Mouse (Mus musculus) liver, embryonic 12.5 days (tissue): ENCODE results near the gene Nxpe5. TPM values are rescaled to one million over a fixed set of nuclear protein-coding genes. Genes with fewer than 3 reads are reported as not detected.
A peak's percentile ranks its signal among the peaks of the same experiment; 100 is the strongest.

ENCODE experiments used
- ATAC-seq: fragments of 200-750 bp; cut with Nextera tagmentation; 2 replicates; pipeline ENCODE4 v1.8.0; 2017; ENCODE audit warnings: moderate number of reproducible peaks, mild to moderate bottlenecking, moderate library complexity
- H3K27ac ChIP-seq: fragments of 300-500 bp; sonication (generic); 2 replicates; pipeline ENCODE4 v1.5.1; 2016; ENCODE audit warnings: mild to moderate bottlenecking
- H3K27me3 ChIP-seq: fragments of 300-500 bp; sonication (generic); replicated peaks from 2 replicates; pipeline ENCODE4 v1.6.1; 2016; ENCODE audit warnings: mild to moderate bottlenecking, moderate library complexity
- H3K36me3 ChIP-seq: fragments of 300-500 bp; sonication (generic); 2 replicates; pipeline ENCODE4 v1.6.1; 2016; ENCODE audit warnings: mild to moderate bottlenecking, moderate library complexity
- H3K4me1 ChIP-seq: fragments of 300-500 bp; sonication (generic); 2 replicates; pipeline ENCODE4 v1.6.1; 2016
- H3K4me2 ChIP-seq: fragments of 300-500 bp; sonication (generic); 2 replicates; pipeline ENCODE4 v1.6.1; 2016; ENCODE audit warnings: mild to moderate bottlenecking, moderate library complexity
- H3K4me3 ChIP-seq: fragments of 300-500 bp; sonication (generic); 2 replicates; pipeline ENCODE4 v1.5.1; 2016; ENCODE audit warnings: mild to moderate bottlenecking, moderate library complexity
- H3K9ac ChIP-seq: fragments of 300-500 bp; sonication (generic); 2 replicates; pipeline ENCODE4 v1.6.1; 2016; ENCODE audit warnings: mild to moderate bottlenecking, moderate library complexity
- H3K9me3 ChIP-seq: fragments of 300-500 bp; sonication (generic); replicated peaks from 2 replicates; pipeline ENCODE4 v1.6.1; 2016; ENCODE audit warnings: mild to moderate bottlenecking, moderate library complexity
- WGBS: fragments of 180-500 bp; shearing (Covaris S2); methylation state at CpG from one replicate; pipeline ENCODE4 v1.1.7; 2016; ENCODE audit not compliant: insufficient replicate concordance; 5-methylcytosine and 5-hydroxymethylcytosine counted together
- polyA plus RNA-seq: library from polyadenylated mRNA; unstranded; fragments of >200 nt; fragmentation: Nextera tagmentation; extraction: Ambion mirVana; gene quantifications from 2 replicates; pipeline ENCODE4 v1.2.1, GENCODE M21; 2016

Gene Nxpe5
- polyA plus RNA-seq, 1 experiment from 2014 or later = not detected

- Histone ChIP-seq H3K9ac (peak overlapping the region; percentile 96), H3K36me3 (peaks cover 38% of the 10 kb centered on the region), H3K27me3 (no peaks in the 10 kb centered on the region), H3K4me3 (peak overlapping the region; percentile 89), H3K9me3 (no peaks in the 10 kb centered on the region), H3K4me2 (peak overlapping the region; percentile 95), H3K27ac (peak overlapping the region; percentile 85; the same call in 1 of the 2 replicates), H3K4me1 (peaks cover 53% of the 10 kb centered on the region)
- ATAC-seq = no peak
- WGBS = 10% methylated on average over 6 of the region's 6 CpGs
Measured at GRCm38 (mm10) chr5:138264207-138264578, 38.5 kb downstream of the Nxpe5 start.

- peaks cover 8% of the 10 kb centered on the region for H3K27me3 ChIP-seq
- H3K9ac ChIP-seq = no peak overlapping the region
- ATAC-seq = no peak
- 83% methylated on average over 4 of the region's 4 CpGs for WGBS
- peaks cover 23% of the 10 kb centered on the region for H3K36me3 ChIP-seq
- no peaks in the 10 kb centered on the region for H3K9me3 ChIP-seq
- no peak overlapping the region for H3K4me3 ChIP-seq
- H3K27ac ChIP-seq = no peak overlapping the region
- H3K4me2 ChIP-seq = no peak overlapping the region
- peaks cover 38% of the 10 kb centered on the region for H3K4me1 ChIP-seq
Measured at GRCm38 (mm10) chr5:138265712-138266111, 40.0 kb downstream of the Nxpe5 start.

- Histone ChIP-seq H3K4me2 (no peak overlapping the region), H3K9me3 (no peaks in the 10 kb centered on the region), H3K4me1 (peaks cover 24% of the 10 kb centered on the region), H3K27ac (no peak overlapping the region), H3K4me3 (no peak overlapping the region), H3K36me3 (peaks cover 9% of the 10 kb centered on the region), H3K9ac (no peak overlapping the region), H3K27me3 (peaks cover 22% of the 10 kb centered on the region)
- WGBS = 75% methylated on average over 3 of the region's 3 CpGs
- ATAC-seq = no peak
Measured at GRCm38 (mm10) chr5:138267114-138267513, 41.4 kb downstream of the Nxpe5 start.

GRCm38 (mm10) chr5:138268980-138269379, 43.3 kb downstream of the Nxpe5 start:
- H3K27ac ChIP-seq = no peak overlapping the region
- peaks cover 7% of the 10 kb centered on the region; the same call in 1 of the 2 replicates for H3K36me3 ChIP-seq
- H3K9me3 ChIP-seq = no peaks in the 10 kb centered on the region
- no peak overlapping the region for H3K9ac ChIP-seq
- 65% methylated on average over 4 of the region's 4 CpGs for WGBS
- H3K4me3 ChIP-seq = no peak overlapping the region
- H3K4me2 ChIP-seq = no peak overlapping the region
- peaks cover 41% of the 10 kb centered on the region for H3K27me3 ChIP-seq
- H3K4me1 ChIP-seq = peaks cover 11% of the 10 kb centered on the region
- no peak for ATAC-seq

GRCm38 (mm10) chr5:138271232-138271631, 45.5 kb downstream of the Nxpe5 start:
- no peak for ATAC-seq
- whole genome bisulfite sequencing = 45% methylated on average over 3 of the region's 3 CpGs
- Histone ChIP-seq H3K27ac (no peak overlapping the region), H3K4me3 (no peak overlapping the region), H3K4me2 (no peak overlapping the region), H3K9ac (no peak overlapping the region), H3K36me3 (peaks cover 3% of the 10 kb centered on the region; the same call in 1 of the 2 replicates), H3K27me3 (peaks cover 63% of the 10 kb centered on the region), H3K4me1 (peaks cover 11% of the 10 kb centered on the region; the same call in 1 of the 2 replicates), H3K9me3 (no peaks in the 10 kb centered on the region)

- Histone ChIP-seq H3K4me1 (peaks cover 11% of the 10 kb centered on the region; the same call in 1 of the 2 replicates), H3K36me3 (no peaks in the 10 kb centered on the region), H3K9ac (no peak within 1 kb of the TSS), H3K4me3 (no peak within 1 kb of the TSS), H3K27me3 (peaks cover 75% of the 10 kb centered on the region), H3K9me3 (no peaks in the 10 kb centered on the region), H3K4me2 (no peak within 1 kb of the TSS), H3K27ac (no peak within 1 kb of the TSS)
- no peak for ATAC-seq
- WGBS = 17% methylated on average over 12 of the region's 12 CpGs
Measured at GRCm38 (mm10) chr5:138272409-138272923, 46.8 kb downstream of the Nxpe5 start, which contains the start of gene Gal3st4. TSS of gene Gal3st4 (minus strand) at chr5:138272840.

GRCm38 (mm10) chr5:138274186-138274585, 48.5 kb downstream of the Nxpe5 start:
- no peak overlapping the region for H3K4me2 ChIP-seq
- no peak overlapping the region for H3K27ac ChIP-seq
- peaks cover 19% of the 10 kb centered on the region for H3K4me1 ChIP-seq
- no peak for ATAC-seq
- peaks cover 92% of the 10 kb centered on the region for H3K27me3 ChIP-seq
- no peak overlapping the region for H3K4me3 ChIP-seq
- 50% methylated on average over 8 of the region's 8 CpGs for WGBS
- H3K9ac ChIP-seq = no peak overlapping the region
- no peaks in the 10 kb centered on the region for H3K36me3 ChIP-seq
- no peaks in the 10 kb centered on the region for H3K9me3 ChIP-seq

GRCm38 (mm10) chr5:138275216-138276050, 49.7 kb downstream of the Nxpe5 start:
- WGBS = 39% methylated on average over 41 of the region's 41 CpGs
- H3K36me3 ChIP-seq = no peaks in the 10 kb centered on the region
- no peaks in the 10 kb centered on the region for H3K9me3 ChIP-seq
- peak overlapping the region; percentile 41 for H3K4me2 ChIP-seq
- no peak overlapping the region for H3K9ac ChIP-seq
- no peak overlapping the region for H3K4me3 ChIP-seq
- peaks cover 31% of the 10 kb centered on the region for H3K4me1 ChIP-seq
- H3K27me3 ChIP-seq = peaks cover 93% of the 10 kb centered on the region
- no peak for ATAC-seq
- H3K27ac ChIP-seq = no peak overlapping the region

GRCm38 (mm10) chr5:138277994-138278393, 52.3 kb downstream of the Nxpe5 start:
- H3K9ac ChIP-seq = no peak overlapping the region
- H3K4me3 ChIP-seq = no peak overlapping the region
- H3K36me3 ChIP-seq = no peaks in the 10 kb centered on the region
- 80% methylated on average over 7 of the region's 7 CpGs for WGBS
- peaks cover 32% of the 10 kb centered on the region for H3K4me1 ChIP-seq
- H3K9me3 ChIP-seq = no peaks in the 10 kb centered on the region
- peaks cover 67% of the 10 kb centered on the region for H3K27me3 ChIP-seq
- H3K27ac ChIP-seq = no peak overlapping the region
- no peak overlapping the region for H3K4me2 ChIP-seq
- ATAC-seq = no peak

- WGBS = 1% methylated on average over 56 of the region's 56 CpGs
- H3K27me3 ChIP-seq = peaks cover 49% of the 10 kb centered on the region
- H3K36me3 ChIP-seq = no peaks in the 10 kb centered on the region
- peaks cover 32% of the 10 kb centered on the region for H3K4me1 ChIP-seq
- ATAC-seq = peak; percentile 99
- H3K4me3 ChIP-seq = peak within 1 kb of the TSS; percentile 55
- no peaks in the 10 kb centered on the region for H3K9me3 ChIP-seq
- peak within 1 kb of the TSS; percentile 34 for H3K9ac ChIP-seq
- peak within 1 kb of the TSS; percentile 81 for H3K4me2 ChIP-seq
- no peak within 1 kb of the TSS for H3K27ac ChIP-seq
Measured at GRCm38 (mm10) chr5:138279585-138280424, 54.1 kb downstream of the Nxpe5 start, which contains the start of the genes Gm43720, Gpc2 and Stag3. TSS of gene Gm43720 (minus strand) at chr5:138279958. TSS of gene Gpc2 (minus strand) at chr5:138280005. TSS of gene Stag3 (plus strand) at chr5:138280240.

- ATAC-seq = no peak
- Histone ChIP-seq H3K4me1 (peaks cover 26% of the 10 kb centered on the region), H3K27ac (no peak overlapping the region), H3K9ac (no peak overlapping the region), H3K4me3 (peak overlapping the region; percentile 55), H3K9me3 (no peaks in the 10 kb centered on the region), H3K4me2 (peak overlapping the region; percentile 81), H3K27me3 (peaks cover 43% of the 10 kb centered on the region), H3K36me3 (no peaks in the 10 kb centered on the region)
- 20% methylated on average over 26 of the region's 26 CpGs for WGBS
Measured at GRCm38 (mm10) chr5:138280425-138280768, 54.7 kb downstream of the Nxpe5 start.
